Mouse (Mus musculus): ENCODE measurements around the gene Card10. TPM values are rescaled to one million over a fixed set of nuclear protein-coding genes. Genes with fewer than 3 reads are reported as not detected.

Gene Card10
- polyA plus RNA-seq, 1 experiment from 2014 or later: 6.5 TPM

DNA sequence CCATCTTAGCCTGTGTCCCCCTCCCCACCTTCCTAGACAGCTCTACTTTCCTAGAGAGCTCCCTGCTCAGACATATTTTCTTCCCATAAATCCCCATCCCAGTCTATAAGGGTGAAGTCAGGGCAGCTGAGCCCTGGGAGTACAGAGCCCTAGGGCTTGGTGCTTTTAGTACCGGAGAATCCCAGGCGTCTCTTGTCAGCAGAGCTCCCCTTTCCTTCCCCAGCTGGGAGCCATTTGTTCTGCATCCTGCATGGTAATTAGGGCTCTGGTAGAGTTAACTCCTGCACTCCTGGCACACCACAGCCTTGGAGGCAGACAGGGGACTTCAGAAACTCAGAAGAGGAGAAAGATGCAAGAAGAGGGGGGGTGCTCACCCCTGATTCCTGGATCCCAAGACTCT is 36.9 kb upstream of the Card10 start:
- H3K9me3 ChIP-seq (ENCODE audit: control insufficient read depth, low read depth, low read length): no peaks in the 10 kb centered on the region
- no peak overlapping the region for H3K4me2 ChIP-seq (replicated peaks; ENCODE audit: low read depth, low read length)
- peak overlapping the region; percentile 80 for H3K27ac ChIP-seq (ENCODE audit: low read length)
- no peak overlapping the region for H3K9ac ChIP-seq (replicated peaks; ENCODE audit: low read depth, low read length)
- H3K4me1 ChIP-seq (ENCODE audit: control insufficient read depth, insufficient read depth, low read length): peaks cover 46% of the 10 kb centered on the region
- no peaks in the 10 kb centered on the region for H3K27me3 ChIP-seq (ENCODE audit: control insufficient read depth, insufficient read depth, low read length)
- ATAC-seq (ENCODE audit: insufficient number of reproducible peaks, insufficient read depth, low FRiP score, low read depth): no peak
- H3K4me3 ChIP-seq (ENCODE audit: low read depth, low read length): no peak overlapping the region
- no peaks in the 10 kb centered on the region for H3K36me3 ChIP-seq (ENCODE audit: control insufficient read depth, insufficient read depth, low read length)
- 4% methylated on average over 2 of the region's 2 CpGs for WGBS

GRCm38 (mm10) chr15:78836086-78836621 is 33.3 kb upstream of the Card10 start:
- Histone ChIP-seq H3K4me3 (ENCODE audit: low read depth, low read length) (no peak overlapping the region), H3K4me2 (replicated peaks; ENCODE audit: low read depth, low read length) (no peak overlapping the region), H3K4me1 (ENCODE audit: control insufficient read depth, insufficient read depth, low read length) (peaks cover 66% of the 10 kb centered on the region), H3K9me3 (ENCODE audit: control insufficient read depth, low read depth, low read length) (no peaks in the 10 kb centered on the region), H3K27me3 (ENCODE audit: control insufficient read depth, insufficient read depth, low read length) (no peaks in the 10 kb centered on the region), H3K36me3 (ENCODE audit: control insufficient read depth, insufficient read depth, low read length) (no peaks in the 10 kb centered on the region), H3K27ac (ENCODE audit: low read length) (peak overlapping the region; percentile 93), H3K9ac (replicated peaks; ENCODE audit: low read depth, low read length) (no peak overlapping the region)
- no peak for ATAC-seq (ENCODE audit: insufficient number of reproducible peaks, insufficient read depth, low FRiP score, low read depth)
- WGBS: 26% methylated on average over 8 of the region's 8 CpGs

DNA sequence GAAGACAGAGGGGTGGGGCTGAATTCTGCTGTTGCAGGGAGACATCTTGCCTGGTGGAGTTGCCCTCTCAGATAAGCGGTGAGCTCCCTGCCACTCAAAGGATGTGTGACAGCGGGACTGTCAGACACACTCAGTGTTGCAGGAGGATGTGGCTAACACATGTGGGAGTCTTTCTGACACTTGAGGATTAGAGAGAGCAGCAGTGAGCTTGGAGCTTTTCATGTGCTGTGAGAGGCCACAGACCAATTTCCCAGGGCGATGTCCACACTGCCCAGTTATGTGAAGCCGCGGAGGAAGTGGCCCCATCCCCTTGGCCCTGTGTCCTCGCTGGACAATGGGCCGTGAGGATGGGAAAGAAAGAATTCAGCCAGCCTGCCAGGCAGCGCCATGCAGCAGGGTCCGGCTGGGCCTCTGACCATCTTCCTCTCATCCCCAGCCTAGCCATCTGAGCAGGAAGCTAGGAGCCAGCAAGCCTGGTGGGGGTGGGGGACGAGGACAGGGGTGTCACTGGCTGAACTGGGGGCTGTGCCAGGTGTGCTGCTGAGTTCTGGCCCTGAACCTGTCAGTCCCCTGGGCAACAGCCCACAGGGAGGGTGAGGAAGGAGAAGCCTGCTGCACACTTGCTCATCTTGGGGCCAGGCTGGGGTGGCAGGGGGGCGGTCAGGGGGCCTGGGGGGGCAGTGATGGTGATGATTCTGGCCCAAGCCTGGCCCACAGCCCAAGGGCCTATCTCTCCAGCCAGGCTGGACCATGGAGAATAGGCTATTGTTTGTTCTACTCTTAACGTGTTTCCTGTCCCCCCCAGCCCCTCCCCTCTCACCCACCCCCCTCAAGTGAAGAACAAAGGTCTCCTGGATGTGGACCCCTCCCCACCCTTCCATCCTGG is 32.6 kb upstream of the Card10 start:
- no peak overlapping the region for H3K9ac ChIP-seq (replicated peaks; ENCODE audit: low read depth, low read length)
- no peaks in the 10 kb centered on the region for H3K27me3 ChIP-seq (ENCODE audit: control insufficient read depth, insufficient read depth, low read length)
- H3K4me1 ChIP-seq (ENCODE audit: control insufficient read depth, insufficient read depth, low read length): peaks cover 66% of the 10 kb centered on the region
- no peaks in the 10 kb centered on the region for H3K9me3 ChIP-seq (ENCODE audit: control insufficient read depth, low read depth, low read length)
- no peak overlapping the region for H3K4me3 ChIP-seq (ENCODE audit: low read depth, low read length)
- no peak for ATAC-seq (ENCODE audit: insufficient number of reproducible peaks, insufficient read depth, low FRiP score, low read depth)
- H3K4me2 ChIP-seq (replicated peaks; ENCODE audit: low read depth, low read length): no peak overlapping the region
- peak overlapping the region; percentile 93 for H3K27ac ChIP-seq (ENCODE audit: low read length)
- no peaks in the 10 kb centered on the region for H3K36me3 ChIP-seq (ENCODE audit: control insufficient read depth, insufficient read depth, low read length)
- 19% methylated on average over 12 of the region's 12 CpGs for WGBS

GRCm38 (mm10) chr15:78834233-78835005 is 31.6 kb upstream of the Card10 start:
- Histone ChIP-seq H3K9me3 (ENCODE audit: control insufficient read depth, low read depth, low read length) (no peaks in the 10 kb centered on the region), H3K4me2 (replicated peaks; ENCODE audit: low read depth, low read length) (no peak overlapping the region), H3K4me1 (ENCODE audit: control insufficient read depth, insufficient read depth, low read length) (peaks cover 56% of the 10 kb centered on the region), H3K27me3 (ENCODE audit: control insufficient read depth, insufficient read depth, low read length) (no peaks in the 10 kb centered on the region), H3K9ac (replicated peaks; ENCODE audit: low read depth, low read length) (no peak overlapping the region), H3K36me3 (ENCODE audit: control insufficient read depth, insufficient read depth, low read length) (no peaks in the 10 kb centered on the region), H3K27ac (ENCODE audit: low read length) (peak overlapping the region; percentile 93), H3K4me3 (ENCODE audit: low read depth, low read length) (no peak overlapping the region)
- 30% methylated on average over 10 of the region's 10 CpGs for WGBS
- ATAC-seq (ENCODE audit: insufficient number of reproducible peaks, insufficient read depth, low FRiP score, low read depth): no peak; the same call in 1 of the 2 replicates

DNA sequence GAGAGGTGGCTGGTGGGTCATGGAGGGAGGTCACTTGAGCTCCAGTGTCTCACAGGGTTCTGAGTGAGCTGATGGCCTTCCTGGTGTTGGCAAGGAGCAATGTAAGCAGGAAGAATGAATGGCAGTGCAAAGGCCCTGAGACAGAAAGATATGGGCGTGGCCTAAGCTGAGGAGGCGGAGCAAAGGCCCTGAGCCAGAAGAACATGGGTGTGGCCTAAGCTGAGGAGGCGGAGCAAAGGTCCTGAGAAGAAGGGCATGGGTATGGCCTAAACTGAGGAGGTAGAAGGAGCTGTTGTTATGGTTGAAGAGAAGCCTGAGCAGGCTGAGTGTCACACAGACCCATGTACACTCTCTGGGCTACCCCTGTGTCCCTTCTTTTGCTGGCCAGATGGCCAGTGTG is 30.7 kb upstream of the Card10 start:
- no peaks in the 10 kb centered on the region for H3K9me3 ChIP-seq (ENCODE audit: control insufficient read depth, low read depth, low read length)
- H3K27ac ChIP-seq (ENCODE audit: low read length): peak overlapping the region; percentile 93
- no peaks in the 10 kb centered on the region for H3K36me3 ChIP-seq (ENCODE audit: control insufficient read depth, insufficient read depth, low read length)
- H3K27me3 ChIP-seq (ENCODE audit: control insufficient read depth, insufficient read depth, low read length): no peaks in the 10 kb centered on the region
- no peak for ATAC-seq (ENCODE audit: insufficient number of reproducible peaks, insufficient read depth, low FRiP score, low read depth)
- 90% methylated on average over 3 of the region's 3 CpGs for WGBS
- H3K4me3 ChIP-seq (ENCODE audit: low read depth, low read length): no peak overlapping the region
- H3K4me2 ChIP-seq (replicated peaks; ENCODE audit: low read depth, low read length): no peak overlapping the region
- H3K4me1 ChIP-seq (ENCODE audit: control insufficient read depth, insufficient read depth, low read length): peaks cover 52% of the 10 kb centered on the region
- no peak overlapping the region for H3K9ac ChIP-seq (replicated peaks; ENCODE audit: low read depth, low read length)

- WGBS: 24% methylated on average over 14 of the region's 14 CpGs
These were observed 29.9 kb upstream of the Card10 start for GRCm38 (mm10) chr15:78832701-78833123.

GRCm38 (mm10) chr15:78831720-78832657 is 29.1 kb upstream of the Card10 start:
- Histone ChIP-seq H3K4me3 (ENCODE audit: low read depth, low read length) (no peak overlapping the region), H3K9ac (replicated peaks; ENCODE audit: low read depth, low read length) (peak overlapping the region; percentile 6; the same call in 1 of the 2 replicates)
- ATAC-seq (ENCODE audit: insufficient number of reproducible peaks, insufficient read depth, low FRiP score, low read depth): peak; percentile 56

More at GRCm38 (mm10) chr15:78832701-78833123, 29.9 kb upstream of the Card10 start:
- Histone ChIP-seq H3K4me1 (ENCODE audit: control insufficient read depth, insufficient read depth, low read length) (peaks cover 57% of the 10 kb centered on the region), H3K9ac (replicated peaks; ENCODE audit: low read depth, low read length) (no peak overlapping the region; the same call in 1 of the 2 replicates), H3K27me3 (ENCODE audit: control insufficient read depth, insufficient read depth, low read length) (no peaks in the 10 kb centered on the region), H3K9me3 (ENCODE audit: control insufficient read depth, low read depth, low read length) (no peaks in the 10 kb centered on the region), H3K4me3 (ENCODE audit: low read depth, low read length) (no peak overlapping the region), H3K27ac (ENCODE audit: low read length) (peak overlapping the region; percentile 93), H3K4me2 (replicated peaks; ENCODE audit: low read depth, low read length) (peak overlapping the region; percentile 30; the same call in 1 of the 2 replicates), H3K36me3 (ENCODE audit: control insufficient read depth, insufficient read depth, low read length) (no peaks in the 10 kb centered on the region)
- ATAC-seq (ENCODE audit: insufficient number of reproducible peaks, insufficient read depth, low FRiP score, low read depth): peak; percentile 35

More at GRCm38 (mm10) chr15:78831720-78832657, 29.1 kb upstream of the Card10 start:
- Histone ChIP-seq H3K4me1 (ENCODE audit: control insufficient read depth, insufficient read depth, low read length) (peaks cover 57% of the 10 kb centered on the region), H3K36me3 (ENCODE audit: control insufficient read depth, insufficient read depth, low read length) (no peaks in the 10 kb centered on the region), H3K4me2 (replicated peaks; ENCODE audit: low read depth, low read length) (peak overlapping the region; percentile 30), H3K27me3 (ENCODE audit: control insufficient read depth, insufficient read depth, low read length) (no peaks in the 10 kb centered on the region), H3K9me3 (ENCODE audit: control insufficient read depth, low read depth, low read length) (no peaks in the 10 kb centered on the region), H3K27ac (ENCODE audit: low read length) (peak overlapping the region; percentile 93; the same call in 1 of the 2 replicates)
- WGBS: 28% methylated on average over 19 of the region's 19 CpGs

All from stomach, embryonic 14.5 days (tissue).